Mouse (Mus musculus) stomach, postnatal 0 days (tissue): ENCODE data around the gene Galnt3.

Source experiments
- CTCF ChIP-seq: IDR thresholded peaks from 2 replicates; pipeline ENCODE4 v1.5.1; 2016; ENCODE audit warnings: antibody characterized with exemption, low read depth, mild to moderate bottlenecking, moderate library complexity
- EP300 ChIP-seq: optimal IDR thresholded peaks from 2 replicates; pipeline ENCODE3; 2016; ENCODE audit warnings: antibody characterized with exemption

GRCm38 (mm10) chr2:66124591-66125271 lies at the start of gene Galnt3:
- TF ChIP-seq EP300, result no peak
- TF ChIP-seq CTCF, result no peak
